Mouse (Mus musculus) kidney, postnatal 4 days (tissue): ENCODE measurements at regions not wholly inside any gene's neighbourhood (a gene's known extent, or its start where the extent isn't known, plus 50 kb on each side); places are given as distances from the start of the nearest gene placed in this dataset.

ENCODE experiments used
- DNase-seq, 2 experiments: peaks; one replicate each; pipeline ENCODE4 v3.0.0; 2021; ENCODE audit warnings: mixed read lengths in 2 of 2

- no peak for DNase-seq
Observed at GRCm38 (mm10) chr11:33061570-33061969, 85.6 kb downstream of the Fgf18 start.

GRCm38 (mm10) chr11:33060352-33060751 is 86.8 kb downstream of the Fgf18 start:
- no peak for DNase-seq

- peak; percentile 53 to 64 for DNase-seq
Observed at GRCm38 (mm10) chr11:33050216-33050615, 97.0 kb downstream of the Fgf18 start.

- no peak for DNase-seq
Observed at GRCm38 (mm10) chr11:33039854-33040792, 107.1 kb downstream of the Fgf18 start.

GRCm38 (mm10) chr11:33036367-33036766 is 110.8 kb downstream of the Fgf18 start:
- no peak for DNase-seq

- DNase-seq: peak in 1 of 2 experiments; percentile 31
Observed at GRCm38 (mm10) chr11:33028920-33029319, 118.3 kb downstream of the Fgf18 start.

- DNase-seq: no peak
Observed at GRCm38 (mm10) chr11:33027121-33027520, 120.1 kb downstream of the Fgf18 start.

GRCm38 (mm10) chr11:33013229-33014185 is 133.7 kb downstream of the Fgf18 start:
- peak; percentile 26 to 27 for DNase-seq

- no peak for DNase-seq
Observed at GRCm38 (mm10) chr11:33012384-33013160, 134.6 kb downstream of the Fgf18 start.

- no peak for DNase-seq
Observed at GRCm38 (mm10) chr11:33008611-33009010, 138.6 kb downstream of the Fgf18 start.

- DNase-seq: no peak
Observed at GRCm38 (mm10) chr11:33007826-33008530, 139.2 kb downstream of the Fgf18 start.

- DNase-seq: no peak
Observed at GRCm38 (mm10) chr11:33007366-33007765, 139.8 kb downstream of the Fgf18 start.

- no peak for DNase-seq
Observed at GRCm38 (mm10) chr11:33005183-33005582, 142.0 kb downstream of the Fgf18 start.

- no peak for DNase-seq
Observed at GRCm38 (mm10) chr11:33004603-33005002, 142.6 kb downstream of the Fgf18 start.

- DNase-seq: no peak
Observed at GRCm38 (mm10) chr11:32999684-33000255, 147.4 kb downstream of the Fgf18 start.

GRCm38 (mm10) chr11:32998687-32999605 is 148.3 kb downstream of the Fgf18 start:
- DNase-seq: peak; percentile 33 to 53

- no peak for DNase-seq
Observed at GRCm38 (mm10) chr11:32994391-32994790, 152.8 kb downstream of the Fgf18 start.

- no peak for DNase-seq
Observed at GRCm38 (mm10) chr11:32993439-32993838, 153.8 kb downstream of the Fgf18 start.

- DNase-seq: no peak
Observed at GRCm38 (mm10) chr11:32991036-32991616, 156.1 kb downstream of the Fgf18 start.

GRCm38 (mm10) chr11:32990201-32990600 is 157.0 kb downstream of the Fgf18 start:
- no peak for DNase-seq
